Mouse (Mus musculus) hindbrain, embryonic 14.5 days (tissue): Measurements from ENCODE around the gene Olfr1193. TPM values are rescaled to one million over a fixed set of nuclear protein-coding genes. Genes with fewer than 3 reads are reported as not detected.
"Not testable (repeated sequence)": the region's sequence is repeated elsewhere in the genome, so short reads cannot be mapped to it uniquely, and the experiment has no call there.

Experiments used
- ATAC-seq: fragments of 200-750 bp; cut with Nextera tagmentation; 2 replicates; pipeline ENCODE4 v1.8.0; 2017; ENCODE audit warnings: moderate number of reproducible peaks, mild to moderate bottlenecking, moderate TSS enrichment, moderate library complexity; ENCODE audit not compliant: low FRiP score
- DNase-seq: peaks from one replicate; pipeline ENCODE4 v3.0.0-alpha.2; 2015; ENCODE audit warnings: low spot score
- H3K27ac ChIP-seq: fragments of 300-500 bp; sonication (generic); 2 replicates; pipeline ENCODE4 v1.5.1; 2014; ENCODE audit warnings: mild to moderate bottlenecking, moderate library complexity
- H3K27me3 ChIP-seq: fragments of 300-500 bp; sonication (generic); 2 replicates; pipeline ENCODE4 v1.6.1; 2014; ENCODE audit warnings: mild to moderate bottlenecking, low read length, mixed read lengths; ENCODE audit not compliant: control insufficient read depth, insufficient read depth
- H3K36me3 ChIP-seq: fragments of 300-500 bp; sonication (generic); replicated peaks from 2 replicates; pipeline ENCODE4 v1.6.1; 2014; ENCODE audit not compliant: control insufficient read depth, insufficient read depth
- H3K4me1 ChIP-seq: fragments of 300-500 bp; sonication (generic); replicated peaks from 2 replicates; pipeline ENCODE4 v1.6.1; 2014; ENCODE audit warnings: antibody characterized with exemption, low read length, mixed read lengths; ENCODE audit not compliant: control insufficient read depth, insufficient read depth
- H3K4me2 ChIP-seq: fragments of 300-500 bp; sonication (generic); replicated peaks from 2 replicates; pipeline ENCODE4 v1.6.1; 2014; ENCODE audit warnings: mild to moderate bottlenecking, moderate library complexity
- H3K4me3 ChIP-seq: fragments of 300-500 bp; sonication (generic); replicated peaks from 2 replicates; pipeline ENCODE4 v1.5.1; 2014; ENCODE audit warnings: mild to moderate bottlenecking, low read length
- H3K9ac ChIP-seq: fragments of 300-500 bp; sonication (generic); 2 replicates; pipeline ENCODE4 v1.6.1; 2014
- H3K9me3 ChIP-seq: fragments of 300-500 bp; sonication (generic); 2 replicates; pipeline ENCODE4 v1.6.1; 2016; ENCODE audit warnings: low read length; ENCODE audit not compliant: control insufficient read depth
- WGBS: fragments of 180-500 bp; shearing (Covaris S2); extraction: QIAGEN DNeasy Blood & Tissue Kit; methylation state at CpG from one replicate; pipeline ENCODE4 v1.1.7; 2014; 5-methylcytosine and 5-hydroxymethylcytosine counted together
- polyA plus RNA-seq: library from polyadenylated mRNA; unstranded; fragments of >200 nt; fragmentation: Nextera tagmentation; extraction: Ambion mirVana; gene quantifications from 2 replicates; pipeline ENCODE4 v1.2.1, GENCODE M21; 2014

The Olfr1193 gene
- polyA plus RNA-seq = not detected in 2 replicates

- not testable (repeated sequence) for ATAC-seq, H3K9me3 ChIP-seq, H3K4me3 ChIP-seq, DNase-seq, H3K9ac ChIP-seq, H3K27me3 ChIP-seq, H3K4me2 ChIP-seq, H3K4me1 ChIP-seq, H3K36me3 ChIP-seq, H3K27ac ChIP-seq
These were observed at the start of gene Olfr1193 for GRCm38 (mm10) chr2:88675328-88675727. Olfr1193 (plus strand) TSS chr2:88675628.

DNA sequence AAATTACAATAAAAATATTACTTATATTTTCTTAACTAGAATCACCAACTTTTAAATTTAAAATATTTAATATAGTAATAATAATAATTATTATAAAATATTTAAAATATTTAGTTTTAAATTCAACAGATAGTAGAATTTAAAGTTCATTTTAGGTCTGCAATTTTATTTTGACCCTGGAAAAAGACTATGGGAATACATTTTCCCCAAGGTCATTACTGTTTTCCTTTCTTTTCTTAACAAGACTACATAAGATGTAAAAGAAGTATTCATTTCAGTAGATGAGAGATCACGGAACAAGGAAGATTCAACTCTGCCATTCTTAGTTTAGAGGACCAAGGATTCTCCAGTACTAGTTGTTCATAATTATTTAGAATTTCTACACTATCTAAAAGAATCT lies 35.2 kb upstream of the Olfr1193 start, which contains the start of gene Olfr1191-ps1:
Gene Olfr1191-ps1 (plus strand): TSS at position 301 of the 400 bp plus-strand sequence.
- 87% methylated on average over 1 of the region's 1 CpGs for WGBS
- not testable (repeated sequence) for H3K27ac ChIP-seq, H3K4me2 ChIP-seq, H3K27me3 ChIP-seq, DNase-seq, H3K36me3 ChIP-seq, H3K4me1 ChIP-seq, ATAC-seq, H3K4me3 ChIP-seq, H3K9ac ChIP-seq, H3K9me3 ChIP-seq

DNA sequence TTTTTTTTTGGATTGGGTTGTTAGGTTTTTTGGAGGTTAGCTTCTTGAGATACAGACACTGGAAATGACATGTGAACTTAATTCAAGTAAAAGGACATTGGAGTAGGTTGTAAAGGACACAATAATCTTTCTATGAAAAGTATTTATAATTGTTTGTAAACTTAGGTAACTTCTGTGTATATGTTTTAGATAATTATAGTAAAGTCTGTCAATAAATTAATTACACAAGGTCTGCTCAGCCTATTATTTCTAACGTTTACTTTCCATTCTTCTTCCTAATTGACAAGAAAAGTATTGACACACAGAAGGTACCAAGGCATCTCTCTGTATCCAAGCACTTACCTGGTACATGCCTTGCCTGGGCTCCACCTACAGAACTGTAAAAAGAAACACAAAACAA lies 27.2 kb upstream of the Olfr1193 start, which contains the start of gene Olfr1192-ps1:
Gene Olfr1192-ps1 (plus strand): TSS at position 301 of the 400 bp plus-strand sequence.
- ATAC-seq (no peak), DNase-seq (no peak)
- Histone ChIP-seq H3K4me2 (no peak within 1 kb of the TSS), H3K27me3 (no peaks in the 10 kb centered on the region), H3K27ac (no peak within 1 kb of the TSS), H3K4me1 (no peaks in the 10 kb centered on the region), H3K4me3 (no peak within 1 kb of the TSS), H3K36me3 (no peaks in the 10 kb centered on the region), H3K9ac (no peak within 1 kb of the TSS), H3K9me3 (no peaks in the 10 kb centered on the region)
- WGBS = 46% methylated on average over 1 of the region's 1 CpGs

- Histone ChIP-seq H3K27me3 (no peaks in the 10 kb centered on the region), H3K4me1 (no peaks in the 10 kb centered on the region), H3K9ac (no peak within 1 kb of the TSS), H3K4me2 (no peak within 1 kb of the TSS), H3K36me3 (no peaks in the 10 kb centered on the region), H3K4me3 (no peak within 1 kb of the TSS), H3K27ac (no peak within 1 kb of the TSS), H3K9me3 (no peaks in the 10 kb centered on the region)
- ATAC-seq = no peak
- no peak for DNase-seq
These were observed 13.7 kb downstream of the Olfr1193 start, which contains the start of gene Olfr1195 for GRCm38 (mm10) chr2:88689087-88689486. Olfr1195 (minus strand) TSS chr2:88689187.

DNA sequence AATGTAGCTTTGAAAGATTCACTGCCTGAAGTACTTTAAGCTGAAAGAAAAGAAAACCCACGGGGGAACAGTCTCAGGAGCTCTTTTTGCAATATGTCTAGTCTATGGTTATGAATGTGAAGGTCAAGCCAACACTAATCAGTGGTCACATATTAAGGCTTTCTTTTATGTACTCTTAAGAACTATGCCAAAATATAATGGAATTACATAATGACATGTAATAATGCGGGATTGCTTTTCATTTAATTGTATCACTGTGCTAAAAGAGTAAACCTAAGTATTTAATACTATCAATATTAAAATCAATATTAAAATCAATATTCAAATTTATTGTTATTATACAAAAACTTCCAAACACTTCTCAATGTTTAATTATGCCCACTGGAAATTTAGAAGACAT lies 29.1 kb downstream of the Olfr1193 start, which contains the start of gene Olfr1196:
Gene Olfr1196 (minus strand): TSS at position 101 of the 400 bp plus-strand sequence.
- H3K27me3 ChIP-seq = no peaks in the 10 kb centered on the region
- WGBS = 91% methylated on average over 2 of the region's 2 CpGs
- ATAC-seq = no peak

More for the DNA sequence above, 29.1 kb downstream of the Olfr1193 start, which contains the start of gene Olfr1196:
- no peaks in the 10 kb centered on the region for H3K4me1 ChIP-seq
- no peak within 1 kb of the TSS for H3K27ac ChIP-seq
- no peak within 1 kb of the TSS for H3K9ac ChIP-seq
- no peaks in the 10 kb centered on the region for H3K9me3 ChIP-seq
- no peaks in the 10 kb centered on the region for H3K36me3 ChIP-seq
- no peak within 1 kb of the TSS for H3K4me3 ChIP-seq
- no peak for DNase-seq
- H3K4me2 ChIP-seq = no peak within 1 kb of the TSS

Other genes with a start within 250 kb of the Olfr1193 start
- not detected in 2 replicates for gene Olfr1181, start 249.5 kb upstream of the Olfr1193 start, polyA plus RNA-seq
- gene Gm13757, start 226.5 kb upstream of the Olfr1193 start, polyA plus RNA-seq = not detected in 2 replicates
- gene Olfr1183, start 220.8 kb upstream of the Olfr1193 start, polyA plus RNA-seq = not detected in 2 replicates
- not detected in 2 replicates for gene Olfr1184, start 192.0 kb upstream of the Olfr1193 start, polyA plus RNA-seq
- gene Olfr1185-ps1, start 182.3 kb upstream of the Olfr1193 start, polyA plus RNA-seq = not detected in 2 replicates
- gene Olfr1186, start 157.1 kb upstream of the Olfr1193 start, polyA plus RNA-seq = not detected in 2 replicates
- not detected in 2 replicates for gene Olfr1188, start 118.7 kb upstream of the Olfr1193 start, polyA plus RNA-seq
- gene Olfr1189, start 89.2 kb upstream of the Olfr1193 start, polyA plus RNA-seq = not detected in 2 replicates
- gene Olfr1191-ps1, start 35.1 kb upstream of the Olfr1193 start, polyA plus RNA-seq = not detected in 2 replicates
- not detected in 2 replicates for gene Olfr1192-ps1, start 27.1 kb upstream of the Olfr1193 start, polyA plus RNA-seq
- gene Olfr1195, start 13.6 kb downstream of the Olfr1193 start, polyA plus RNA-seq = not detected in 2 replicates
- gene Olfr1196, start 29.0 kb downstream of the Olfr1193 start, polyA plus RNA-seq = not detected in 2 replicates
- gene Olfr1197, start 56.7 kb downstream of the Olfr1193 start, polyA plus RNA-seq = not detected in 2 replicates
- not detected in 2 replicates for gene Olfr1198, start 75.7 kb downstream of the Olfr1193 start, polyA plus RNA-seq
- not detected in 2 replicates for gene Olfr1199, start 84.8 kb downstream of the Olfr1193 start, polyA plus RNA-seq
- not detected in 2 replicates for gene Olfr1200, start 94.9 kb downstream of the Olfr1193 start, polyA plus RNA-seq
- gene Olfr1201, start 117.4 kb downstream of the Olfr1193 start, polyA plus RNA-seq = not detected in 2 replicates
- gene Olfr1202, start 138.9 kb downstream of the Olfr1193 start, polyA plus RNA-seq = not detected in 2 replicates
- gene Olfr1205, start 154.1 kb downstream of the Olfr1193 start, polyA plus RNA-seq = not detected in 2 replicates
- gene Olfr1204, start 173.7 kb downstream of the Olfr1193 start, polyA plus RNA-seq = not detected in 2 replicates
- gene Olfr1206, start 187.6 kb downstream of the Olfr1193 start, polyA plus RNA-seq = not detected in 2 replicates
- gene Olfr1208, start 226.7 kb downstream of the Olfr1193 start, polyA plus RNA-seq = not detected in 2 replicates
- gene Olfr1209, start 239.5 kb downstream of the Olfr1193 start, polyA plus RNA-seq = not detected in 2 replicates